Mouse (Mus musculus) mesoderm, embryonic 11.5 days (tissue): ENCODE measurements around the gene Galnt2.

ENCODE experiments used
- DNase-seq: peaks from one replicate; pipeline ENCODE4 v3.0.0-alpha.2; 2012; ENCODE audit warnings: low read depth, low spot score

Galnt2 gene

DNA sequence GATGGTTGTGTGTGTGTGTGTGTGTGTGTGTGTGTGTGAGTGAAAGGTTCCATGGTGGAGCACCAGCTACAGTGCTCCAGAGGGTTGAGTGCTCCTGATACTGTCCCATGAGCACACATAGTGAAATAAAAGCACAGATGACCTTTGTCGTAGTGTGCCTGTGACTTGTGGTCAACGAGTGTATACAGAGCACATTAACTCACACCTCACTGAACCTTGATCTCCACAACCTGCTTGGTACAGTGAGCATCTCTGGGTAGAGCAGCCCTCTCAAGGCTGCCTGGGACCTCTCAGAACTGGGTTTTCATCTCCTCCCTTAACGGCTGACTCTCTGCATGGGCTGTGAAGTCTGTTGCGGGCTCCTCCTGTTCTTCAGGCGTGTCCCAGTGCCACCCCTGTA is 60.5 kb downstream of the Galnt2 start:
- no peak for DNase-seq

DNA sequence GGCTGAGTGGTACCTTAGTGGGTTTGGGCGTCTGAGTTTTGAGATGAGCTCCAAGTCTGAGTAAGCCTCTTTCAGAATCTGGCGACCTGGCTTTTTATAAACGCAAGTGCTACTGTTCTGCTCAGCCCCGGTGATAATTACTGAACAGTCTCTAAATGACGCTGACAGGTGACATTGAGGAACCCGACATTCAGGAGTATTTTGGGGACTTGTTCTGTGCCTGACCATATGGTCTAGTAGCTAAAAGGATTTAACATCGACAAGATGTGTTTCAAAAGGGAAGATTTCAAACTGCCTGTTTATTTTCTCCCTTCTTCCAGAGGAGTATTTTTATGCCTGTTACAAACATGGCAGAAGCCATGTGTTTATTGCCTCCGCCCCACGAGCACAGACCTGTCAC is 61.8 kb downstream of the Galnt2 start:
- no peak for DNase-seq

DNA sequence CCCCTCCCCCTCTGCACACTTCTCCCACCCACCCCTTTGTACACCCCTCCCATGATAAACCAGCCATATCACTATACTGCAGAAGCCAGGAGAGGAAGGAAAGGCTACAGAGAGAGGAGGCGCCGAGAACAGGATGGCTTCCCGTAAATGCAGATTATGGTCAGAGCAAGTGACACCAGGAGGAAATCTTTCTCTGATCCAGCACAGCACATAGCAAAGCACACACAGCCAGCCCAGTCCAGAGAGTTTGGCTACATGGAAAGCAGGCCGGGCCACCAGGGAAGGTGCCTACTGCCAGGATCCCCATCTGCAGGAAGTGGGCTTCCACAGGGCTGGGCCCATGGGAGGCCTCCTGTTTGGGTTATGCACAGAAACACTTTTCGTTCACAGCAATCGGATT is 63.2 kb downstream of the Galnt2 start:
- no peak for DNase-seq

DNA sequence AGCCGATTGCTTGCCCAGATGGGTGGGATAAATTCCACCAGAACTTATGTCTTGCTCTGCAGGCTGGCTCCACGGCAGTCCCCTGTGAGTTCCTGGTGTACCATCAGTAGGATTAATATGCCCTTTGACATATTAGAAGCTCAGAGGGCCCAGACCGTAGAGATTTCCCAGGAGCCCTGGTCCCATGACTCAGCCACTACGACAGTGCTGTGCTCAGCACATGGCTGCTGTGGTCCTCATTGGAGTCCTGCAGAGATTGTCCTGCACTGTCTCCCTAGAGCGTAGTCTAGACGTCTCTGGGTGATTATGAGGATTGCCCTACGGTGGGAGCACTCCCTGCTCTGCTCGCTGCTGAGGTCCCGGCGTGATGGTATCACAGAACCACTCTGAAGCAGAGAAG is 63.7 kb downstream of the Galnt2 start:
- peak; percentile 41 for DNase-seq

DNA sequence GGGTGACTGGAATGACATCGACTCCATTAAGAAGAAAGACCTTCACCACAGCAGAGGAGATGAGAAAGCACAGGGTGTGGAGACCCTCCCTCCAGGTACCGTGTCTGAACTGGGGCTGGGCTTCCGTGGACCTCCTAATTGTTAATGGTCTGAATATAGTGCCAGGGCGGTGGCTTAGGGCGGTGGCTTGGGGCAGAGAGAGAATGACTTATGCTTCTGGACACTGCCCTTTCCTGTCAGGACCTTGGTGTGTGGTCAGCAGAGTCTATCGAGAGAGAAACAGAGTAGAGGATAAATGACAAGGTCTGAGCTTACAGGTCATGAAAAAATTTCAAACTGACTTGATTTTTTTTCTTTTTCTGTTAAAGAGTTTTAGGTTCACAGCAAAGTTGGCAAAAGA is 64.2 kb downstream of the Galnt2 start:
- no peak for DNase-seq

DNA sequence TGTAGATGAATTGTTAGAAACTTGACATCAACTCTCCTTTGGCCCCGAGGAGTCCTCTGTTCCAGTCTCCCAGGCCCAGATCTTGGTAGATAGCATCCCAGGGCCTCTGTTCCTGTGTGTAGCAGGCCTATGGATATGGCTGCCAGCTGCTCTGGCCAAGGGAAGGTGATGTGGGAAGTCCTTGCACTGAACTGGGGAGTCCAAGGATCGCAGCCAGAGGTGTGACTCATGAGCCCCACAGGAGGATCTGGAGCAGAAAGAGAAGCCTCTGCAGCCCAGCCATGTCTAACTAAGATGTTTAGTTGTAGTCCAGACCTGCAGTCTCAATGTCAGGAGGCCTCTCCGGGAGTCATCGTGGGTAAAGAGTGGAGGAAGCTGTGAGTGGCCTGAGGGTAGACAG is 70.3 kb downstream of the Galnt2 start:
- no peak for DNase-seq

DNA sequence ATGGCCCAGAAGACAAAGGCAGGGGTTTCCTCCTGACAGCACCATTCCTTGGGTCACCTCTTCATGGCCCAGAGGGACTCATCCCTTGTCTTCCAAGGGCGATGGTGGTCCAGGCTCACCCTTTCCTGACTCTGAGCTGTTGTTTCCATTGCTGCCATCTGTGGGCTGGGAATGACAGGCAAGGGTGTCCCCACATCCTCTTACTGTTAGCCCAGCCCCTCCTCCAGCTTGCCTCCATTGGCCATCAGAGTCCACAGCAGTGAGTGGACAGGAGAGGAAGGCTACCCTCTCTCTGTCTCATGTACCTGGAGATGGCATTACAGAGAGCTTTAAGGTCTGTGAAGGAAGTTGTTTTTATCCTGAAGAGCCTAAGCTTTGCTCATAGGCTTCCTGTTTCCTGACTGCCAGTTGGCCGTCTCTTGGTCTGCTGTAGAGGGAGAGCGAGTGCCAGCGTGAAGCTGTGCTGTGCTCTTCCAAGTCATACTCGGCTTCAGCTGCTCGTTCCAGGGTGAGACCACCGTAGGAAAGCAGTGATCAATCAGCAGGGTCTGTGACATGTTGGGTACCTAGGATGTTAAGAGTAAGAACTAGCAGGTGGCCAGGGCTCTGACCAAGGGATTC is 70.9 kb downstream of the Galnt2 start:
- no peak for DNase-seq

DNA sequence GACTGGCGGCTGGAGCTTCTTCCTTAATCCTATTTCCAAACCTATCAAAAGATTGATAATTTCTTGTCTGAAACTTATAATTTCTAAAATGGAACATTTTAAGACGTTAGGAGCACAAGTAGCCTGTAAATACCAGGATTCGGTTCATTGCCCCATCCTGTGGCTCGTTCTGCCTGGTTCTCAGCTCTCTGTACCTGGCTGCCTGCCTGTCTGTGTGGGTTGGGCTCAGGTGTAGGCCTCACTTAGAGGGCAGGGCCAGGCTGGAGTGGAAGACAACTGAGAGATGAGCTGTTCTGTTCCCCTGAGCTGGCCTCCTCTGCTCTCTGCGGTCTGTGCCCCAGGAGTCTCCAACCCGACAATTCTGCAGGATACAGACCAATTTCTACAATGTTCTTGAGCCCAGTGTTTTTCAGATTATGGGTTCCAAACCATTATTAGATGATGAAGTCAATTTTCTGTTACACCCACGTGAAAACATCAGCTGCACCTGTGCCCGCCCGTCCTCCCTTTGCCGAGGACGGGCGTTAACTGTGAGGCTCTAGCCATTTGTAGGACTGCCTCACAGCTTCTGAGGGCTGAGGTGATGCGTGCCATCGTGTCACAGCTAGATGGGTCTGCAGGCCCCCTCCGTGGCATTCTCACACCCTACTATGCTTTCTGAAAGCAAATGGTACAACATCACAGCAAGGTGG is 72.2 kb downstream of the Galnt2 start:
- no peak for DNase-seq

DNA sequence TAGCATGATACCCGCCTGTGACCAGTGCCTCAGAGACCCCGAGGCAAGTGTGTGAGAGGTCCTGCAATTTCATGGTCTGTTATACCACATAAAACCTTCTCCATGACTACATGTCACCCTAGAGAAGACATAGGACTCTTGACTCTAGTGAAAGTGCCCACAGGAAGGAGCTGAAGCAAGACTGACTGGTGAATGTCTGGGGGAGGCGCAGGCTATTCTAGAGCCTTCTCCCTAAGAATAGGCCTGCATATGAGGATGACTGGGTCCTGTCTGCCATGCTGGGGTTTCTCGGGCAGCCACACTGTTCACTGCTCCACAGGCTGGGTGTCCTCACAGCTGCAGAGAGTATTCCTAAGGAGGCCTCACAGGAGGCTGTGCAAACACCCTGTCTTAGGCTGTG is 73.0 kb downstream of the Galnt2 start:
- DNase-seq, result no peak

DNA sequence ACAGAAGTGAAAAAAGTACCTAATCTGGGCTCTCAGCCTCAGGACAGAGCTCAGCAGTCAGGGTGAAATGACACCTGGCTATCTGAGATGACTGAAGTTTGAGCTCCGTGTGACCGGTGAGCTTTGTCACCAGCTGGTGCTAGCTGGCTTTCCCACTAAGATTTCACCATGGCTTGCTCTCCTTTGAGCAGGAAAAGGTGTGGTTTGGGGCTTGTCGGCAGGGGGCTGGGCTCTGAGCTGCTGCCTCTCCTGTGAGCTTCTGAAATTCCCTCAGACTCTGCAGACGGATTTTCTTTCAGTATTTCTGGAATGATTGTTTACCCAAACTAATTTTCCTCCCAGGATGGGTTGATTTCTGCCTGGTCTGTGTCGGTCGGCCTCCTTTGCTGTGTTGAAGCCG is 75.4 kb downstream of the Galnt2 start:
- DNase-seq, result no peak

DNA sequence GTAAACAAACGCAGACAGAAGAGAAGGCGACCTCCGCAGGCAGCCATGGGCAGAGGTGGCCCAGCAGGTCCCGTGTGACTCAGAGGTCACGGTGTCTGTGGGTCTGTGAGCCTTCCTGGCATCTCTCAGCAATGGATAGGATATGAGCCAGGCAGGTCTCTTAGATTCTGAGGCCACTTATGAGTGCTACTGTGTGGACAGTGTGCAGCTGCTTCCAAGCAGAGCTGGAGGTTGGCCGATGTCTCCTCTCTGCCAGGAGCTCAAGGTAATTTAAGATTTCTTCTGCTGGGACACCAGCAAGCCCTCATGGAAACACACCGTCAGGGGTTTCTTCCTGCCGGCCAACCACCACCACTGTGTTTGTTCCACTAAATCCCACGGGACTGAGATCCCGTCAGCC is 76.5 kb downstream of the Galnt2 start:
- no peak for DNase-seq

DNA sequence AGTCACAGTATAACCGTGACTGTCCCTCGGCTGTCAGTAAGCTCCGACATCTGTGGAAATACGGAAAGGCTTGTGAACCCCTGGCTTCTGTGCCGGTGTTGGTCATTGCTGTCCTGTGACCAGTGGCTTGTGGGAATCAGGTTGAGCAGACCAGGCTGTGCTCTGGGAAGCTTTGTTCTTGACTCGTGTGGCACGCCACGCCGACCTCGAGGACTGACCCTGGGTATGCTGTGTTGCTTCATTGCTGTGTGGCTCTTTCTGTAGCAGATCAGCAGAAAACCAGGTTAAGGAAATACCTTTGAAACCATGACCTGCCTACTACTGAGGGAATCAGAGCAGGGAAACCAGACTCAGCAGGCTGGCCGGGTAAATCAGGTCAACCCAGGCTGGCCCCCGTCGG is 79.3 kb downstream of the Galnt2 start:
- DNase-seq, result no peak

DNA sequence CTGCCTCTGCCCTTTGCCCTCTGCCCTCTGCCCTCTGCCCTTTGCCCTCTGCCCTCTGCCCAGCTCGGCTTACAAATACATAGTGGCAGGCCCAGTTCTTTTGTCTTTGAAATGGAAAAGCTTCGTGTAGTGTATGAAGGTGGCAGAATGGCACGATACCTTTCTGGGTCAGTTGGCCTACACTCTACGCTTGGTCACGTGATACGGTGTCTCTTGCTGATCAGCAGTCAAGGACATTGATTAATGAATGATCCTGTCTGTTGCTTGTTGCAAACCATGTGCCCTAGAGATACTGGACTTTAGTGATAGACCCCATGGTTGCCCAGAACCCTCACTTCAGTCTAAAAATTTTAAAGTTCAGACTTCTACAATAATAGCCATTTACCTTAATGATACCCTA is 79.9 kb downstream of the Galnt2 start:
- DNase-seq, result no peak

DNA sequence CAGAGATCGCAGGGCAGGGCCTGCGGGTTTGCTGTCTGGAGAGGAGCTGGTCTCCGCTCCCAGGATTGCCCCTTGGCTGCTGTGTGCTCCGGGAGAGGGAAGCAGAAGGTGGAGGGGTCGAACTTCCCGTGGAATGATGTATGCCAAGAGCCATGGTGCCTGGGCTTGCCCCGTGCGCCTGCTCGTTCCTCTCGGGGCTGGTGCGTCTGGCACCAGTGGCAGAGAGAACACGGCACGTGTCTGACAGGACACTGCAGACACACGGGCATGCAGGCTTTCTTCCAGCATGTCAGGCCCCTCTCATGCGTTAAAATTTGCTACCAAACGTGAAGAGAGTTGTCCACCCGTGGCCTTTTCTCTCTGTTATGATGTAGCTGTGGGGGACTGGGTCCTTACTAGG is 80.5 kb downstream of the Galnt2 start:
- no peak for DNase-seq

DNA sequence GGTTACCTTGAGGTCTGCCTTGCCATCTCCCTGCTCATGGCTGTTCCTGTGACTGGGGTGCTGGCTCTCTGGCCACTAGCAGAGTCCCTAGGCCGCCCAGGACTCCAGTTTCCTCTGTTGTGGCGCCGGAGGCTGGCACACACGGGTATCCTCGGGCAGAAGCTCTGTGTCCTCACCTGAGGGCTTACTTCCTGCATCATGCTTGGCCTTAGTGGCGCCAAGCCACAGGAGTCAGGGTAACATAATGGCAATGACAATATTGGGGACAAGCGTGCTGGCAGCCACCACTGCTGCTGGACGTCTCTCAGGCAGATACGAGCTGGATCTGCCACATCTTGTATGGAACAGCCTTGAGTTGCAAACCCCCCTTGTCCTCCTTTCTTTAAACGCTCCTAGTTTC is 81.0 kb downstream of the Galnt2 start:
- DNase-seq, result no peak

DNA sequence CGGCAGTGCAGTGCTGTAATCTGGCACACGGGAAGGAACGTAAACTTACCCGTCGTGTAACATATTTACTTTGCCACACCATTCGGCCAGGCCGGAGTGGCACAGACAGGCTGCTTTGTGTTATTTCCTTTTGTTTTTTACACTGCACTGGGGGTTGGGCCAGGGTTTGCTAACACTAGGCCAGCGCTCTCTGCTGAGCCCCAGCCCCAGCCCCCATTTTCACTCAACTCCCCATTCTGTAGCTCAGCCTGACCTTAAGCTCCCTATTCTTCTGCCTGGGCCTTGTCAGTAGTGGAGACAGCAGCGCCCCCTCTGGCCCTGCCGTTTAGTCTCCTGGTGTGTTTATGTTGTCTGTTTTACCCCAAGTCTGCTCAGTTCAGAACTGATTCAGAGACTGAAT is 83.6 kb downstream of the Galnt2 start:
- peak; percentile 24 for DNase-seq

DNA sequence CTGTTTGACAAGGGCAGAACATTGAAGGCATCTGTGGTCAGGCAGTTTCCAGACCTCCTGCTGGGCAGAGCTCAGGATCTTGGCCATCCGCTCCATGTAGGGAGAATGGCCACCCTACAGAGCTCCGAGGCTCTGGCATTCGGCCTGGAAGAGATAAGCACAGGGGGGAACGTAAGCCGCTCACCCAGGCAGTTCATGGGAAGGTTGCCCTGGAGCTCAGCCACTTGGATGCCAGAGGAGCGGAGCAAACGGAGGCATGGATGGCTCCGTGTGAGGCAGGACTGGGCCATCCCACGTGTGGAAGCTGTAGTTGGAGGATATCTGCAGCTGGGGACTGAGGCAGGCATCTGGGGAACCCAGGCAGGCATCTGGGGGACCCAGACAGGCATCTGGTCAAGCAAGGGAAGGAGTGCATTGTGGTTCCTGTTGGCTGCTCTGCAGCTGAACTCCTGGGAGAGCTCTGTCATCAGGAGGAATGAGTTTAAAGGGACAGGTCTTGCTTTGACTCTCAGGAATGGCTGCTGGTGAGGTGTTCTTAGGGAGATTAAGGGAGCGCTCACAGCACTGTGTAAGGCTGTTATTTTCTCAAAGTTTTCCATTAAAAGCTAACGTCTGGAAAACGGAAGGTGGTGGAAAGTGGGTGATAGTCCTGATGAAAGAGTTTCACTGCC is 85.4 kb downstream of the Galnt2 start:
- DNase-seq, result no peak

DNA sequence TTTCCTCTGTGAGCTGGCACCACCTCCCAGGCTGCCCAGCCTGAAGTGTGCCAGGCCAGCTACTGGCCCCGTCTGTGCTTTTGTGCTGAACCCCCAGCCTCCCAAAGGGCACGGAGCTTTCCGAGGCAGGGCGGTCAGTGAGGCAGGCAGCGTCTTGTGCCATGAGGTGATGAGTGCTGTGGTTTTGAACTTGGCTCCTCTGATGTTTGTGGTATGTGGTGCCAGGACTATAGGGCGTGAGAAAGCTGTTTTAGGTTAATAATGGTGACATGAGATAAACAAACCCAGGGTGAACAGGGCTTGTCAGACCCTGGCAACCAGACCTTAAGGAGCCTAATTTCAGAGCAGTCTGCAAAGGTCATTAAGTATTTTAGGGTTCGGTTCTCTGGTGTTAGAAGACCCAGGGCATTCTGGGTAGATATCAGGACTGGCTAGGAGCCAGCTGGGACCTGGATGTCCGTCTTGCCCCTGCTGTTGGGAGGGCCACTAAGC is 86.0 kb downstream of the Galnt2 start:
- DNase-seq, result no peak

DNA sequence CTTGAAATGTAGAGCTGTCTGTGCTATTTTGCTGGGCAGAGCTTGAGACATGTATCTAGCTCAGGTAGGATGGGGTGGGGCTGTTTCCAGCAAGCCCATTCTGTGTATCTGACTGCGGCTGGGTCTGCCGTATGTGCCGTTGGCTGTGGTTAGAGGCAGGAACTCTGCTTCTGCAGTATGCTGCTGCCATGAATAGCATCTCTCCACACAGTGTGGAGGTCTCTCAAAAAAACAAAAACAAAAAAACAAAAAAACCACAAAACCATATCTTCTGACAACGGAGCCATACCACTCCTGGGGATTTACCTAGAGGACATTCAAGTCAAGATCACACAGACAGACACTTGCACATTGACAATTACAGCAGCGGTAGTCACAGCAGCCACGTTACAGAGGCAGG is 86.6 kb downstream of the Galnt2 start:
- no peak for DNase-seq

DNA sequence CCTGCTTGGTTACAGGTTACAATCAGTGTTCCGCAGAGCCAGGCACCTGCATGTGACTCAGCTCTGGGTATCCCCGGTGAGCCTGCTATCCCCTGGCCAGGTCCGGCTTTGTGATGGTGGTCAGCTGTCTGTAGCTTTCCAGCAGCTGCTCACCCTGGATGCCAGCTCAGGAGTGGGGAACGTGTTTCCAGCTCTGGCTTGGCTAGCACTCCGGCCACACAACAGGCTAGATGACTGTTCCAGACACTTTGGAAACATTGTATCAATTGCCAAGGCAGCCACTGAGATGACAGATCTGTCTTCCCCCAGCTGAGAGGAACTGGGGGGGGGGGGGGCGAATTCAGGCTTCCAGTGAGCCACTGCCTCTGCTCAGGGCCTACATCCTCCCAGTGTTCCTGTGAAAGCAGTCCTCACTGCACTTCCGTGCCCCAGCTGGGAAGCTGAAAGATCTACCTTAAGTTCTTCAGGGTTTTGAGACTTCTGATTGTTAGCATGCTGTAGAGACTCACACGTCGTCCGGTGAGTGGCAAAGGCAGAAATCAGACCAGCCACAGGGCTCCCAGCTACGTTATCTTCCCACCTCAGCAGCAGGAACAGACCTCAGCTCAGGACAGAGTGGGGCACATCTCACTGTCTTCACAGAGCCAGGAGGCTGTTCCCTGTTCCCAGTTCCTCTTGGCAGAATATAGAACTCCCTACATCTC is 87.6 kb downstream of the Galnt2 start:
- no peak for DNase-seq

DNA sequence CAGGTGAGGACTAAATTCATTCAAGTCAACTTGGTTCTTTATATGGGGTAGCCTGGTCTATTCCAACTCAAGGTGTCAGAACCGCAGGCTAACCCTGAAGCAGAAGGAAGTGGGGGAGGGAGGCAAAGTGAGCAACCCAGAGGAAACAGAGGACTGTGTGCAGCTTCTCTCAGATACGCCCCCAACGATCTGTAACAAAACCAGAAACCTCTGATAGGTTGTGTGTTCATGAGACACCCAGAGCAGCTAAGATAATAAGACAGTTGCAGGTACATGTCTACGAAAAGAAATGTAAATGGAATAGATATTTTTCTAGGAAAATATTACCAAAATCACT is 88.1 kb downstream of the Galnt2 start:
- no peak for DNase-seq

DNA sequence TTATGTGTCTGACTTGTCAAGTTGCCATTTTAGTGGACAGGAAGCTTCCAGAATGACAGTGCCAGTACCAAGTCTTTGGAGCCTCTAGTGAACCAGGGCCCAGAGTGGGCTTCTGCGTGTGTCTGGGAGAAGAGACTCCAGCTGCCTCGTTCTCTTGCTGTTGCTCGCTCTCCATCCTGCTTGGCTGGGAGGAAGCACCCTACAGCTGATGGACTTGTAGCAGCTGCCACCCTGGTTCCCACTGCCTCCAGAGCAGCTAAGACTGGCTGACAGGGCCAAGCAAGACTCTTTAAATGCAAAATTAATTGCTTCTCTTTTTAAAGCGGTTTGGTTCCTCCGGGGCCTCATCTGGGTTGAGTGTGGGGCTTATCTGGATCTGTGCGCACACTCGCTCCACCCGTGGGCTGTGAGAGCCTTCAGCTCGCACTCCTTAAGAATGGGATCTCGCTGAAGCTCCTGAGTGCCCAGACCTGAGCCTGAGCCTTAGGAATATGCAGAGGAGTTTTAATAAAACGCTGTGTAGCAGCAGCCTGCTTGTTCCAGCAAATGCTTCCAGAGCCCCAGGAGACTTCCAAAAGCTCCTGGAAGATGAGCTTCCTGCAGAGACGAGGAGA is 90.1 kb downstream of the Galnt2 start:
- no peak for DNase-seq
